Mouse (Mus musculus) R1 (cell line): ENCODE measurements at regions not wholly inside any gene's neighbourhood (a gene's known extent, or its start where the extent isn't known, plus 50 kb on each side); places are given as distances from the start of the nearest gene placed in this dataset.

ENCODE experiments used
- DNase-seq: peaks from one replicate; pipeline ENCODE4 v3.0.0-alpha.2; 2018; ENCODE audit warnings: low read depth, low spot score

- DNase-seq = peak; percentile 43
Observed at GRCm38 (mm10) chr2:74977828-74978227, 152.2 kb downstream of the Mtx2 start.

- no peak for DNase-seq
Observed at GRCm38 (mm10) chr2:74981856-74982255, 156.3 kb downstream of the Mtx2 start.

GRCm38 (mm10) chr2:74993802-74994201, 168.2 kb downstream of the Mtx2 start:
- no peak for DNase-seq

- DNase-seq = peak; percentile 57
Observed at GRCm38 (mm10) chr2:74994998-74995397, 169.4 kb downstream of the Mtx2 start.

GRCm38 (mm10) chr2:74997736-74998135, 172.1 kb downstream of the Mtx2 start:
- no peak for DNase-seq

- peak; percentile 14 for DNase-seq
Observed at GRCm38 (mm10) chr2:75000368-75000796, 174.8 kb downstream of the Mtx2 start.

- DNase-seq = no peak
Observed at GRCm38 (mm10) chr2:75002562-75002961, 177.0 kb downstream of the Mtx2 start.

GRCm38 (mm10) chr2:75008116-75008515, 182.5 kb downstream of the Mtx2 start:
- DNase-seq = no peak

GRCm38 (mm10) chr2:75010647-75011046, 185.0 kb downstream of the Mtx2 start:
- DNase-seq = no peak

- DNase-seq = no peak
Observed at GRCm38 (mm10) chr2:75012046-75012445, 186.4 kb downstream of the Mtx2 start.

- DNase-seq = no peak
Observed at GRCm38 (mm10) chr2:75014994-75015728, 189.6 kb downstream of the Mtx2 start.

- no peak for DNase-seq
Observed at GRCm38 (mm10) chr2:75019459-75019858, 193.9 kb downstream of the Mtx2 start.

- DNase-seq = no peak
Observed at GRCm38 (mm10) chr2:75021639-75022038, 196.0 kb downstream of the Mtx2 start.

- DNase-seq = no peak
Observed at GRCm38 (mm10) chr2:75028151-75028550, 202.5 kb downstream of the Mtx2 start.

- DNase-seq = no peak
Observed at GRCm38 (mm10) chr2:75029089-75029693, 203.6 kb downstream of the Mtx2 start.

- no peak for DNase-seq
Observed at GRCm38 (mm10) chr2:75034708-75035107, 209.1 kb downstream of the Mtx2 start.

GRCm38 (mm10) chr2:75039066-75039465, 213.5 kb downstream of the Mtx2 start:
- DNase-seq = no peak

GRCm38 (mm10) chr2:75046892-75047291, 221.3 kb downstream of the Mtx2 start:
- DNase-seq = no peak

- peak; percentile 74 for DNase-seq
Observed at GRCm38 (mm10) chr2:75048071-75048470, 222.5 kb downstream of the Mtx2 start.

GRCm38 (mm10) chr2:75054474-75055186, 229.0 kb downstream of the Mtx2 start:
- DNase-seq = peak; percentile 11

GRCm38 (mm10) chr2:75055187-75055543, 229.6 kb downstream of the Mtx2 start:
- peak; percentile 67 for DNase-seq

GRCm38 (mm10) chr2:75061009-75061408, 235.4 kb downstream of the Mtx2 start:
- DNase-seq = no peak
